Mouse (Mus musculus): Measurements from ENCODE around the gene Gm11639.

The Gm11639 gene

GRCm38 (mm10) chr11:105153068-105153833, 467.7 kb downstream of the Gm11639 start:
- DNase-seq (ENCODE audit: low spot score), result no peak

DNA sequence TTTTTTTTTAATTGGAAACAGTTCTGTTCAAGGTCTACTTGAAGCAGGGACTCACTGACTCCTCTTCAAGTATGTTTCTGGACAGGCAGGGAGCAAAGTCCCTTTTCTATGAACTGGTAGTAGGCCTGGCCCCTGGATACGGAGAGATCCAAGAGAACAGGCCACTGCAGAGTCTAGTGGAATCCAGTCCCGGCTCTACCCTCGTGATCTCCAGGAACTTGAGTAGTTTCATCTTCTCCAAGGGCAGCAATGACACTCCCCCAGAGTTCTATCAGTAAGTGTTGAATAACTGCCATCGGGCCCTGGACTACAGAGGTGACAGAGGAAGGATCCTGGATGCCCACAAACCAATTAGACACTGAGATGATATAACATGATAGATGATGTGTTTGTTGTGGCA, 470.4 kb downstream of the Gm11639 start:
- DNase-seq (ENCODE audit: low spot score), result no peak

GRCm38 (mm10) chr11:105156748-105157267, 471.3 kb downstream of the Gm11639 start:
- DNase-seq (ENCODE audit: low spot score), result no peak

DNA sequence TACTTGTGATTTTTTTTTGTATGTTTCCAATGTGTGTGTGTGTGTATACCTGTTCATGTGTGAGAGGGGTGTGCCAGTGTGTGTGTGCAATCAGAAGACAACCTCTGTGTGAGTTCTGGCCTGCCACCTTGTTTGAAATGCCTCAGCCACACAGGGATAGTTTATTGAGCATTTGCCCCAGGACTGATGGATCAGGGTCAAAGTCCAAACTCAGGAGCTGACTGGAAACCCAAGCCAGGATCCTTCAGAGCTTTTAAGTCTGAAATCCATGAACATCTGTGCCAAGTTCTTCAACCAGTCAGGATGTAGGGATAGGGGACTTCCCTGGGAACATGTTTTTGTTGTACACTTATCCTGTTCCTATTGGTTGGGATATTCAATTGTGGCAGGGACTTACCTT, 472.5 kb downstream of the Gm11639 start:
- no peak for DNase-seq (ENCODE audit: low spot score)

GRCm38 (mm10) chr11:105159673-105160360, 474.3 kb downstream of the Gm11639 start:
- no peak for DNase-seq (ENCODE audit: low spot score)

GRCm38 (mm10) chr11:105161411-105161810, 475.9 kb downstream of the Gm11639 start:
- DNase-seq (ENCODE audit: low spot score), result no peak

DNA sequence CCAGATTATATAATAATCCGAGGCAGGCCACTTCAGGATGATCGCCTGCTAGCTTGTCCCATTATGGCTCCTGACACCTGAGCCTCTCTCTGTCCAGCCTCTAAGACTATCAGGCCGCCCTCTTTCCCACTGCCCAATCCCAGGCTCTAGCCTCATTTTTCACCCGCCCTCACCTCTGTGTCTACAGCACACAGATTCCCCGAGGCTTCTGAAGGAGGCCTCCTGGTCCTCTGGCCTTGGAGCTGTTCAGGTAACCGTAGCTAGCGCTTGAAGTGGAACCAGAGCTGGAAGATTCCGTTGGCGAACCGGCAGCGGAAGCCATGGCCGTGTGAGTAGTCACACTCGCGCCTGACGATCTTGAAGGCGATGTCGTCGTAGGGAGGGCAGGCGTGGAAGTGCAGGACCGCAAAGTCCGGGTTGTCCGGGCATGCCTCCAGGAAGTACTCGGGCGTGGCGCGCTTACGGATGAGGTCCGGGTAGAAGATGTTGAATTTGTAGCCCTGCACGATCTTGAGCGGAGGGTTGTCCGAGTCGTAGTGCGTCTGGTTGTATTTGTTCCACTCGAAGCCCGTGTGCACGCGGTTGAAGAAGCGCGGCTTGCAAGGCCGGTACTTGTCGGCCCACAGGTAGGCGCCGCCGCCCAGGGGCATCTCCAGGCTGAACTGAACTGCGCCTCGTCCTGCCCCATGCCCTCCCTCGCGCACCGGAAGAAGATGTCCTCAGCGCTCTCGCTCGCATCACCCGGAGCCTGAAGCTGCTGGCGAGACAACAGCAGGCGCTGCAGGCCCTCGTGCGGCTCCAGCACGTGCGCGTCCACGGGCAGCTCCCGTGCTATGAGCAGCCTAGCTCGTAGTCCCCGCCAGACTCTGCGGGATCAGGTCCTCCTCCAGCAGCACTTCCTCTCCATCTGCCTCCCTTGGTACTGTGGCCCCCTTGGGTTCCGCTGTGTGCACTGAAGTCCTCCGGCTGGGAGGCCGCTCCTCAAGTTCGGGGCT, 479.3 kb downstream of the Gm11639 start:
- DNase-seq (ENCODE audit: low spot score), result no peak

DNA sequence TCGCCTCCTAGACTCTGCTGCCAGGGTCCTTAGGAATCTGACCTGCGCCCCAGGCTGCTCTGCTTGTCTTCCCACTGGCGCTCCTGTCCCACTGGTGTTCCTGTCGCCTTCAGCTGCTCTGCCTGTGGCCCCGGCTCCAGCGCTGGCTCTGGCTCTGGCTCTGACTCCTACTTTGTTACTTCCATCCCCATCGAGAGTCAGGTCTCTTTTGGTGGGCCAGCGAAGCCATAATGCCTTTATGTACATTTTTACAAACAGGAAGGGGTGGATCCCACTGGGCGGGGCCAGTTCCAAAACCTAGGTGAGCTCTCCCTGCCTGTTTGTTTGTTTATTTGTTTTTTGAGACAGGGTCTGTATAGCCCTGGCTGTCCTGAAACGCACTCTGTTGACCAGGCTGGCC, 481.3 kb downstream of the Gm11639 start:
- DNase-seq (ENCODE audit: low spot score), result no peak

Measured in T-cell, adult 2 months (primary cell).